In the genomic region with DNA sequence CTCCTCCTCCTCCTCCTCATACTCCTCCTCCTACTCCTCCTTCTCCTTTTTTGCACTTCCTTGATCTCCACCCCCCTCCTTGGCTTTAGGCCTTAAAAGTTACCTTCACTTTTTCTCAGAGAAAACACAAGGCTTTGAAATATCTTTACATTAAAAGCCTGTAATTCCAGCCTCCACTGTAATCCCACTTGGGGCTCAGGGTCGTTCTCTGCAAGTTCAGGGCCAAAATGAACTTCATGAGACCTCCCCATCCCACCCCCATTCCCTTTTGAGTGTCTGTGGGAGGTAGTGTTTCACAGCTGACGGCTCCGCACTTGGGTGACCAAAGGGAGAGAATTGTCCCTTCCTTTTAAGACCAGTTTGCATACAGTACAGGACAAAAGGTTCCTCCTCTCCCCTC, we compare ENCODE assay signal across 8 mouse cellular contexts. TPM values are rescaled to one million over a fixed set of nuclear protein-coding genes. Genes with fewer than 3 reads are reported as not detected.
DNase-seq lines count a peak whose midpoint lies in the region; ATAC-seq lines count a peak whose summit lies in the region.

No protein-coding gene starts in this region.

- no peak for ATAC-seq in lung, embryonic 15.5 days (ENCODE audit: borderline replicate concordance, extremely low read depth, low FRiP score, low TSS enrichment)
- ATAC-seq in embryonic facial prominence, embryonic 15.5 days (ENCODE audit: insufficient number of reproducible peaks, low FRiP score, low TSS enrichment, low read depth): no peak
- ATAC-seq in hindbrain, embryonic 16.5 days: no peak
- no peak for ATAC-seq in neural tube, embryonic 15.5 days (ENCODE audit: low FRiP score)

- DNase-seq in lung, postnatal 4 days: no peak
- no peak for DNase-seq in frontal cortex, postnatal 10 days (ENCODE audit: low spot score in 2 of 2)
- no peak for DNase-seq in left cerebral cortex, postnatal 14 days (ENCODE audit: low spot score in 2 of 2)
- no peak for DNase-seq in thymus, postnatal 25 days

- H3K4me2 ChIP-seq in lung, embryonic 15.5 days: peak overlapping the region; percentile 79; the same call in 1 of the 2 replicates
- no peak overlapping the region for H3K4me2 ChIP-seq in embryonic facial prominence, embryonic 15.5 days (replicated peaks)
- H3K4me2 ChIP-seq in hindbrain, embryonic 16.5 days (ENCODE audit: low read length): peak overlapping the region; percentile 60
- H3K4me2 ChIP-seq in neural tube, embryonic 15.5 days: peak overlapping the region; percentile 73

- H3K27me3 ChIP-seq in lung, embryonic 15.5 days: no peaks in the 10 kb centered on the region
- no peaks in the 10 kb centered on the region for H3K27me3 ChIP-seq in embryonic facial prominence, embryonic 15.5 days
- H3K27me3 ChIP-seq in hindbrain, embryonic 16.5 days (replicated peaks; ENCODE audit: control insufficient read depth, insufficient read depth, low read length): no peaks in the 10 kb centered on the region
- H3K27me3 ChIP-seq in neural tube, embryonic 15.5 days (replicated peaks): no peaks in the 10 kb centered on the region

- H3K27ac ChIP-seq in lung, embryonic 15.5 days: peak overlapping the region; percentile 91; the same call in 1 of the 2 replicates
- peak overlapping the region; percentile 44 for H3K27ac ChIP-seq in embryonic facial prominence, embryonic 15.5 days (replicated peaks)
- H3K27ac ChIP-seq in hindbrain, embryonic 16.5 days (ENCODE audit: low read depth, low read length): peak overlapping the region; percentile 94; the same call in 1 of the 2 replicates
- H3K27ac ChIP-seq in neural tube, embryonic 15.5 days (replicated peaks): peak overlapping the region; percentile 54; the same call in 1 of the 2 replicates

- intact Hi-C loops in left cerebral cortex, postnatal 14 days (cut with DNase I): loop anchor here (5.0 kb wide), 1 partner anchor 46 kb away; the partner anchor contains the start of gene Cox14

- H3K9ac ChIP-seq in lung, embryonic 15.5 days: no peak overlapping the region
- no peak overlapping the region for H3K9ac ChIP-seq in embryonic facial prominence, embryonic 15.5 days
- H3K9ac ChIP-seq in hindbrain, embryonic 16.5 days (ENCODE audit: low read depth, low read length): no peak overlapping the region
- no peak overlapping the region for H3K9ac ChIP-seq in neural tube, embryonic 15.5 days (replicated peaks)

- H3K36me3 ChIP-seq in lung, embryonic 15.5 days: no peaks in the 10 kb centered on the region
- no peaks in the 10 kb centered on the region; the same call in 1 of the 2 replicates for H3K36me3 ChIP-seq in embryonic facial prominence, embryonic 15.5 days
- H3K36me3 ChIP-seq in hindbrain, embryonic 16.5 days (ENCODE audit: control insufficient read depth, insufficient read depth, low read length): no peaks in the 10 kb centered on the region
- no peaks in the 10 kb centered on the region for H3K36me3 ChIP-seq in neural tube, embryonic 15.5 days

- no peaks in the 10 kb centered on the region for H3K9me3 ChIP-seq in lung, embryonic 15.5 days
- H3K9me3 ChIP-seq in embryonic facial prominence, embryonic 15.5 days (replicated peaks): no peaks in the 10 kb centered on the region
- H3K9me3 ChIP-seq in hindbrain, embryonic 16.5 days (ENCODE audit: control insufficient read depth, low read length): no peaks in the 10 kb centered on the region
- no peaks in the 10 kb centered on the region for H3K9me3 ChIP-seq in neural tube, embryonic 15.5 days (replicated peaks)

- H3K4me3 ChIP-seq in lung, embryonic 15.5 days: no peak overlapping the region
- H3K4me3 ChIP-seq in embryonic facial prominence, embryonic 15.5 days (replicated peaks): no peak overlapping the region
- peak overlapping the region; percentile 87; the same call in 1 of the 2 replicates for H3K4me3 ChIP-seq in hindbrain, embryonic 16.5 days (ENCODE audit: low read length)
- H3K4me3 ChIP-seq in neural tube, embryonic 15.5 days (replicated peaks): no peak overlapping the region

- 0 out of 2 replicates have a peak, but pooled peaks cover 10% of the 10 kb centered on the region for H3K4me1 ChIP-seq in lung, embryonic 15.5 days
- peaks cover 10% of the 10 kb centered on the region for H3K4me1 ChIP-seq in embryonic facial prominence, embryonic 15.5 days
- peaks cover 11% of the 10 kb centered on the region for H3K4me1 ChIP-seq in hindbrain, embryonic 16.5 days (ENCODE audit: control insufficient read depth, insufficient read depth, low read depth, low read length)
- peaks cover 26% of the 10 kb centered on the region for H3K4me1 ChIP-seq in neural tube, embryonic 15.5 days

- 19% methylated on average over 3 of the region's 3 CpGs for WGBS in lung, embryonic 15.5 days
- WGBS in embryonic facial prominence, embryonic 15.5 days: 23% methylated on average over 3 of the region's 3 CpGs
- 32% methylated on average over 3 of the region's 3 CpGs for WGBS in hindbrain, embryonic 16.5 days
- WGBS in neural tube, embryonic 15.5 days: 23% methylated on average over 3 of the region's 3 CpGs

RNA-seq across cellular contexts. Expression of gene Cers5, which starts 0.2 kb away (rescaled TPM):
- 75.3 and 78.0 TPM in 2 replicates for polyA plus RNA-seq in lung, embryonic 15.5 days (2015; fragmentation: Nextera tagmentation; extraction: Ambion mirVana)
- 73.7 and 78.3 TPM in 2 replicates for polyA plus RNA-seq in embryonic facial prominence, embryonic 15.5 days (2015; fragmentation: Nextera tagmentation; extraction: Ambion mirVana)
- 91.9 and 95.2 TPM in 2 replicates for polyA plus RNA-seq in hindbrain, embryonic 16.5 days (2015; fragmentation: Nextera tagmentation; extraction: Ambion mirVana)
- polyA plus RNA-seq in neural tube, embryonic 15.5 days (2015; fragmentation: Nextera tagmentation; extraction: Ambion mirVana): 82.2 and 92.1 TPM in 2 replicates
- total RNA-seq in left cerebral cortex, postnatal 14 days (2021): 10 to 100 TPM; 38.9 to 39.6 TPM

RNA-seq across cellular contexts. Expression of gene Cox14, which starts 47.5 kb away (rescaled TPM):
- 132 and 137 TPM in 2 replicates for polyA plus RNA-seq in lung, embryonic 15.5 days (2015; fragmentation: Nextera tagmentation; extraction: Ambion mirVana)
- polyA plus RNA-seq in embryonic facial prominence, embryonic 15.5 days (2015; fragmentation: Nextera tagmentation; extraction: Ambion mirVana): 178 and 181 TPM in 2 replicates
- polyA plus RNA-seq in hindbrain, embryonic 16.5 days (2015; fragmentation: Nextera tagmentation; extraction: Ambion mirVana): 175 and 191 TPM in 2 replicates
- 178 and 182 TPM in 2 replicates for polyA plus RNA-seq in neural tube, embryonic 15.5 days (2015; fragmentation: Nextera tagmentation; extraction: Ambion mirVana)
- total RNA-seq in left cerebral cortex, postnatal 14 days (2021): 100 to 1,000 TPM; 129 to 131 TPM

RNA-seq across cellular contexts. Expression of gene Gpd1, which starts 55.6 kb away (rescaled TPM):
- polyA plus RNA-seq in lung, embryonic 15.5 days (2015; fragmentation: Nextera tagmentation; extraction: Ambion mirVana): 0.82 and 1.1 TPM in 2 replicates
- polyA plus RNA-seq in embryonic facial prominence, embryonic 15.5 days (2015; fragmentation: Nextera tagmentation; extraction: Ambion mirVana): 0.76 and 1.0 TPM in 2 replicates
- 3.1 and 4.6 TPM in 2 replicates for polyA plus RNA-seq in hindbrain, embryonic 16.5 days (2015; fragmentation: Nextera tagmentation; extraction: Ambion mirVana)
- polyA plus RNA-seq in neural tube, embryonic 15.5 days (2015; fragmentation: Nextera tagmentation; extraction: Ambion mirVana): 4.5 and 5.2 TPM in 2 replicates
- total RNA-seq in left cerebral cortex, postnatal 14 days (2021): 10 to 100 TPM; 34.1 to 35.5 TPM

Comparison
In these comparisons a context has a peak if more than half of its experiments do, and no peak if none do; other contexts are left out.
1. H3K27ac ChIP-seq: peak in every context shown above with its lines; median percentile 94 in hindbrain, embryonic 16.5 days; 91 in lung, embryonic 15.5 days; 54 in neural tube, embryonic 15.5 days; 44 in embryonic facial prominence, embryonic 15.5 days.